Mouse (Mus musculus): ENCODE measurements around the gene Rdh13. TPM values are rescaled to one million over a fixed set of nuclear protein-coding genes. Genes with fewer than 3 reads are reported as not detected.

Gene Rdh13
- 10 to 100 TPM; 27.0 to 31.7 (median 30.2) TPM for total RNA-seq (2022)

GRCm38 (mm10) chr7:4445216-4445791, at the start of gene Rdh13:
TSS of gene Rdh13 (minus strand) at chr7:4445649.
- DNase-seq (ENCODE audit: low spot score in 2 of 2): peak; percentile 89

- DNase-seq (ENCODE audit: low spot score in 2 of 2): no peak
Observed at GRCm38 (mm10) chr7:4493991-4494390, 48.5 kb upstream of the Rdh13 start.

- DNase-seq (ENCODE audit: low spot score in 2 of 2): no peak
Observed at GRCm38 (mm10) chr7:4492284-4493224, 47.1 kb upstream of the Rdh13 start.

DNA sequence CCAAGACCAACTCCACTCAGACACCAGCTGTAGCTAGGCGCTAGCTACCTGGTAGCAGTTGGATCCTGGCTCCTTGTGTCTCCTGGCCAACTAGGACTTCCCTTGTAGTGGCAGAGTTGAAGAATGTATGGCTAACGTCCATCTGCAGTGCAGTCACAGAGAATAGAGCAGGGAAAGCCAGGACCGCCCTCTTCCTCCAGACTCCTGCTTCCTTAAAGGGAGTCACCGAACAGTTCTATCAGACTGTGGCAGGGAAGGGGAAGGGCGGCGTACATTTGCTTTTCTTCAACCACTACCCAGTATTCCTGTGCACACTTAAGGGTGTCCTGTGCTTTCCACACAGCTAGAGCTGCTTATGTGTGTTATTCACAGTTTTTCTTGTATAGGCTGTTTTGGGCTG, 45.9 kb upstream of the Rdh13 start:
- no peak for DNase-seq (ENCODE audit: low spot score in 2 of 2)

DNA sequence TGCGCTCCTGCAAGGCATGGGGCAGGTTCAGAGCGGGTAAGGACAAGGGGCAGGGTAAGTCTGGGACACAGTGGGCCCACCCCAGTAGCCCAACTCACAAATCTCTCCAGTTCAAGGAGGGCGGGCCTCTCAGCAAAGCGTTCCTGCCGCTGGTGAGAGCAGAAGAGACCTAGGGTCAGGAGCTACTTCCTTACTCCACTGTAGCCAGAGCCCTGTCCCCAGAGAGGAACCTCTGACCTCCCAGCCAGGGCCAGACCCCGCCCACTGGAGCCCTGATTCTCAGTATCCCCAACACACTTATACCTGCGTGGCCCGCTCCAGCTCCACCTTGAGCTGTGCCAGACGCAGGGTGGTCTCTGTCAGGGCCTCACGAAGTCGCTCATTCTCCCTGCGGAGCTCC, 36.8 kb upstream of the Rdh13 start:
- no peak for DNase-seq (ENCODE audit: low spot score in 2 of 2)

GRCm38 (mm10) chr7:4479674-4480073, 34.2 kb upstream of the Rdh13 start:
- no peak for DNase-seq (ENCODE audit: low spot score in 2 of 2)

- DNase-seq (ENCODE audit: low spot score in 2 of 2): no peak
Observed at GRCm38 (mm10) chr7:4478796-4479291, 33.4 kb upstream of the Rdh13 start.

- DNase-seq (ENCODE audit: low spot score in 2 of 2): peak; percentile 45 to 57
Observed at GRCm38 (mm10) chr7:4478021-4478795, 32.8 kb upstream of the Rdh13 start.

DNA sequence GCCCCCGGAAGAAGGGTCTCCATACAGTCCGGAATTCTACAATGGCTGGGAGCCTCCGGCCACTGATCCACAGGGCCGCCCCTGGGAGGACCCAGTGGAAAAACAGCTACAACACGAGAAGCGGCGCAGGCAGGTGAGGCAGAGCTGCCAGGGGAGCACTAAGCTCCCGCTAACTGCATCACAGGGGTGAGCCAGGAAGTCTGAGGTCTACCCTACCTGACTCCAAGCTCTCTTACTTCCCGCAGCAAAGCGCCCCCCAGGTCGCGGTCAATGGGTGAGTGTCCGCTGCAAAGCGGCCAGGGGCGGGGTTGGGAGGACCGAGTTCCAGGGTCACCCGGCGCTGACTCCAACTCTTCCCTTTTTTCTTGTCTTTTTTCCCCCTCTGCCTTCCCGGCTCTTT, 28.5 kb upstream of the Rdh13 start:
- DNase-seq (ENCODE audit: low spot score in 2 of 2): no peak

DNA sequence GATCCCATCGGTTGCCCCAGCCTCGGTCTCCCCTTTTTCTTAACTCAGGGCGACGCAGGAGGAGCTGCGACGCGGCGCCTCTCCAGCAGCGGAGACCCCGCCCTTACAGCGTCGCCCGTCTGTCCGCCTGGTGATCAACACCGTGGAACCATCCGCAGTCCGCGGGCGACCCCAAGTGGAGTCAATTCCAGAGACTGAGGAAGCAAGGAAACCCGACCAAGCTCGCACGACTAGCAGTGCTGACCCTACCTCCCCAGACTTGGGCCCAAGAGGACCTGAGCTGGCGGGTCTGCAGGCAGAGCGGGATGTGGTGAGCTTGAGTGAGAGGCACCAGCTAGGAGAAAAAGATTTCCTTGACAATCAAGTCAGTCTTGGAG, 25.7 kb upstream of the Rdh13 start:
- peak; percentile 73 to 85 for DNase-seq (ENCODE audit: low spot score in 2 of 2)

- peak in 1 of 2 experiments; percentile 47 for DNase-seq (ENCODE audit: low spot score in 2 of 2)
Observed at GRCm38 (mm10) chr7:4470275-4471178, 25.1 kb upstream of the Rdh13 start.

DNA sequence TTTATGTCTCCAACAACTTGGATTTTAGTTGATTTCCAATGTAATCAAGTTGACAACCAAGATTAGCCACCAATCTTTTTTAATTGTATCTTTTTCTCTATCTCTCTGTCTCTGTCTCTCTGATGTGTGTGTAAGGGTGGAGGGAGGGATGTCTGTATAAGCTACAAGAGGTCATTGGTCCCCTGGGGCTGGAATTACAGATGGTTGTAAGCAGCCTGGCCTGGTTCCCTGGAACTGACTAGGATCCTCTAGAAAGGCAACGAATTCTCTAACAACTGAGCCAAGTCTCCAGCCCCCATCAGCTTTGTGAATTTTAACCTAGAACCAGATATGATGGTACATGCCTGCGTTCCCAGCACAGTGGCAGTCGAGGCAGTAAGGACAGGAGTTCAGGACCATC, 22.4 kb upstream of the Rdh13 start:
- no peak for DNase-seq (ENCODE audit: low spot score in 2 of 2)

GRCm38 (mm10) chr7:4464194-4464824, 18.9 kb upstream of the Rdh13 start:
- no peak for DNase-seq (ENCODE audit: low spot score in 2 of 2)

DNA sequence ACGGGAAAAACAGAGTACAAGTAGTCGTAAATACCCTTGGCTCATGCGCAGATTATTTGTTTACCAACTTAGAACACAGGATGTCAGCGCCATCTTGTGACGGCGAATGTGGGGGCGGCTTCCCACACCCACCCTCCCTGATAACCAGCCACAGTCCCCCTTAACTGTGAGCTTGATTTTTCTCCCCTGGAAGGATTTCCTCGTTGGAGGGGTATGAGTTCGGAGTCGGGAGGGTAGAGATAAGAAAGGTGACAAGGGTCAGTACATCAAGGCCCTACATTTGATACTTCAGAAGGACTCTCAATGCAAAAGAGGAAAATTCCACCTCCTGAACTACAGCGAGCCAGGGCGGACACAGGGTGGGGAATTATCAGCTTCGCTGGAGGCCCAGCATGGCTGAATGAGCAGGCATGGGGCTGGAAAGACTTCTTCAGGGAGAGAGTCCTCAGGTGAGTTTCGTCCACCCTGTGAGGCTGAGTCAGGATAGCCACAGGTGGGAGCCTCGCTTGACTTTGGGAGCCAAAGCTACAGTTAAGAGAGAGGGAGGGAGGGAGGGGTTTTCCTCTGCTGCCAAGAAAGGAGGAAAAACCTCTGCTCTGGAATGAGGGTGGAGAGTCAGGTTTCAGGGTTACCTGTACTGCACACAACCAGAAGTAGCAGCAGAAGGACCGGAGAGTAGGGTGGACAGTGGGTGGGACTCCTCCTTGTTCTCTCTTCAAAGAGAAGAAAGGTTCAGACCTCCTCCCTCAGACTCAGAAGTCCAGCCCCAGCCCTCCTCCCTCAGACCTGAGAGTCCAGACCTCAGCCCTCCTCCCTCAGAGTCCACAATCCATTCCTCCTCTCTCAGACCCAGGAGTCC, 15.4 kb upstream of the Rdh13 start, which contains the start of gene Eps8l1:
TSS of gene Eps8l1 (plus strand) at position 99 of the 859 bp plus-strand sequence.
- no peak for DNase-seq (ENCODE audit: low spot score in 2 of 2)

- DNase-seq (ENCODE audit: low spot score in 2 of 2): no peak
Observed at GRCm38 (mm10) chr7:4452644-4453043, 7.2 kb upstream of the Rdh13 start.

DNA sequence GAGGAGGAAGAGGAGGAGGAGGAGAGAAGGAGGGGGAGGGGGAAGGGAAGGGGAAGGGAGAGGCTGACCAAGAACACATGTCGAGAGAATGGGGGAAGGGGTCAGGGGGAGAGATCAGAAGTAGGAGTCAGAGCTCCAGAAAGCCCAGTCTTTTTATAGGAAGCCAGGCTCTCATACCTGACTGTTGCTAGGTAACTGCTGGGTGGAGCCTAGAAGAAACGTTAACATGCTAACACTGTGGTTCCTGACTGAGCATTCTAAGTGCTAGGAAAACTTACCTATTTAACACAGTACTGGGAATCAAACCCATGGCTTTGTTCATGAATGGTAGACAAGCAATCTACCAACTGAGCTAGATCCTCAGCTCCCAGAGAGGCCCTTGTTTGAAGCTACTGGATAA, 3.8 kb upstream of the Rdh13 start:
- no peak for DNase-seq (ENCODE audit: low spot score in 2 of 2)

DNA sequence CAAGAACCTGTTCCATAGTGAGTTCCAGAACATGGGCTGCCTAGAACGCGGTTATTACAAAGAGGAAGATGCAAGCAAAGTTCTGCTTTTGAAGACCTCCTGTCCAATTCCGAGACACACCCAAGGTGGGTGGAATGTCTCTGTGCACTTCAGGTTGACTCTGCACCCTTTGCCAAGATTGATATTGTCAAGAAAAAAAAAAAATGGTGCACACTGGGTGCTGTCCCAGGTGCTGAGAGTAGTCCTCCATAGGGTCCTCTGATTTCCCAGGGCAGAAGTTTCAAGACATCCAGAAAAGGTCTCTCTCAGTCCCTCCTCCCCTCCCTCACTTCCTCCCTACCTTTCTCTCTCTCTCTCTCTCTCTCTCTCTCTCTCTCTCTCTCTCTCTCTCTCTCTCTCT, 3.0 kb upstream of the Rdh13 start:
- no peak for DNase-seq (ENCODE audit: low spot score in 2 of 2)

- DNase-seq (ENCODE audit: low spot score in 2 of 2): no peak
Observed at GRCm38 (mm10) chr7:4447138-4447537, 1.7 kb upstream of the Rdh13 start.

- DNase-seq (ENCODE audit: low spot score in 2 of 2): no peak
Observed at GRCm38 (mm10) chr7:4440549-4440948, 4.9 kb downstream of the Rdh13 start.

Measured in layer of hippocampus, adult 8-10 months (tissue).